Mouse (Mus musculus) left cerebral cortex, adult 8-10 months (tissue): Measurements from ENCODE around the gene Slc12a1. TPM values are rescaled to one million over a fixed set of nuclear protein-coding genes. Genes with fewer than 3 reads are reported as not detected.
A peak's percentile ranks its signal among the peaks of the same experiment; 100 is the strongest.
"Not testable (repeated sequence)": the region's sequence is repeated elsewhere in the genome, so short reads cannot be mapped to it uniquely, and the experiment has no call there.

Source experiments
- DNase-seq, 2 experiments: peaks; one replicate each; pipeline ENCODE4 v3.0.0; 2022; ENCODE audit warnings: low spot score in 2 of 2
- total RNA-seq, 4 experiments: library from RNA; stranded (reverse); gene quantifications; 2 replicates each; pipeline ENCODE4 v1.2.4; 2022

Slc12a1 gene
- total RNA-seq, result under 1 TPM in 2 of 4 experiments, not detected in 2; 0.07 to 0.16 TPM

DNA sequence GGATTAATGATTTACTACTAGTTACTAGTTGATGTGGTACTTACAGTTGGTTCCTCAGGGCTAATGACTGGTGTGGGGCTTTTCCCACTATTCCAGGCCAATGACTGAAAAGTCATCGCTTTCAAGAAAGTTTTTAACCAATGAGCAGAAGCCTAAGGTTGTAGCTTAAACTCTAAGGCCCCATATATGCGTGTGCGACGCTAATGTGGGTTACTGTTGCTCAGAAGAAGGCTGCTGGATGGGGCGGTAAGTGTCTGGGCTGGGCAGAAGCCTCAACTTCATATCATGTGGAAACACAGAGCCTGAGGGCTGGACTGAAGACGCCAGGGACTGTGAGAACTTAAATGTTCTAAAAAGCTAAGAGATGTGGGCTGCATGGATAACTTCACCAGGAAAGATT lies at the start of gene Slc12a1:
Slc12a1 (plus strand) TSS at position 118 of the 400 bp plus-strand sequence.
- no peak for DNase-seq

DNA sequence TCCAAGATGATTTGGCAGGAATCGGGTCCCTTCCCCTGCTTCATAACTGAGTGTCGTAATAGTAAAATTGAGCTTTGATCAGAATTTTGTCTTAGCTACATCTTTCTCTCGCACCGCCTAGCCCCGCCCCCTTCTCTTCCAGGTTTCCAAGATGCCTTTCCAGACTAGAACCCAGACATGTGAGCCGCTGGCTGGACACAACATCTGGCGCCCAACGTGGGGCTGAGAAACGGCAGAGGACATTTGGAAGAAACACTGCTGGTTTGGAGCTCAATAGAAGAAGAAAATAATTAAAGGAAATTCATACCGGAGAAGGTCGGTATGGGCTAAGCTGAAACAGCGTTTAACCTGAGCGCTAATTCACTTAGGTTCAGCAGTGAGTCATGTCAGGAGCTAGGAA lies 47.8 kb upstream of the Slc12a1 start:
- DNase-seq, result not testable (repeated sequence)

DNA sequence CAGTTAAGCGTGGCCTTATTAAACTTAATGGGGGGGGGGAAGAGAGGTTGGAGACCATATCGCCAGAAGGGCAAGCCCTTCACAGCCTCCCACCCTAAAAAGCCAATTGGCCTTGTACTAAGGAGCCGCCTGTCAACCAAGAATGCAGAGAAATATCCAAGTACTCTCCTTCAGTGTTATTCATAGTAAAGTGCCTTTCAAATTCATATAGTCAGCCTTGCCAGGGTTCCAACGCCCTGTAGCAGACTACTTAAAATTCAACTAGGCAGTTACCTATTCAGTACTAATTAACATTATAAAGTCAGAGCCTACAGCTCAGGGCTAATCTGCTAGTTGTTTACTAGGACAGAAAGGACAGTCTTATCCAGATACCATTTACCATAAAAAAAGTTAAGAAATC lies 45.8 kb upstream of the Slc12a1 start:
- not testable (repeated sequence) for DNase-seq

DNA sequence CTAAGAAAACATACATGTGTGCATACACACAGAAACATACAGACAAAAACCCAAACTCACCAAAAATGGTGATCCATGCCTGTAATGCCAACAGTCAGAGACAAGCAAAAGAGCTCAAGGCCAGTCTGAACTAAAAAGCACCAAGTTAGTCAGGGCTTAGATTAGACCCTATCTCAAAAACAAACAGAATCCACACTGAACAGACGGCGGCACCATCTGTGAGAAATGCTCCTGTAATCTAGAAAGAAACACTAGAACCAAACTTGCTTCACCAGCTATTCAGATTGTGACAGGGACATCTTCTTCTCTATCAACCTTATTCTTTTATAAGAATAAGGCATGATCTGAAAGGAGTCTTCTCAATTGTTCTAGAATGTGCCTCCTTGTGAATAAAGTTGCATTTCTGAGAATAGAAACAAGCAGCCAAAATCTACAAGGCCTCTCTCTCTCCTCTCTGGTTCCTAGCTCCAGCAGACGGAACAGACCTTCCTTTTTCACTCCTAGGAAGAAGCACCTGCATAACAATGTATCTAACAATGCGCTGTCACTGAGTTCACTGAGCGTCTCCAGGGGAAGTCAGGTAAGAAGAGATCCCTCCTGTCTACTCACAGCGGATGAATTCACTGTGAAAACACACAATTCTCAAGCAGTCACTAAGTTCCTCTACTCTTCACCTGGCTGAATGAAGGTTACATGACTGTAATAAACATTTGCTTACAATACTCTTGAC lies 32.8 kb upstream of the Slc12a1 start:
- DNase-seq, result peak in 1 of 2 experiments; percentile 25

DNA sequence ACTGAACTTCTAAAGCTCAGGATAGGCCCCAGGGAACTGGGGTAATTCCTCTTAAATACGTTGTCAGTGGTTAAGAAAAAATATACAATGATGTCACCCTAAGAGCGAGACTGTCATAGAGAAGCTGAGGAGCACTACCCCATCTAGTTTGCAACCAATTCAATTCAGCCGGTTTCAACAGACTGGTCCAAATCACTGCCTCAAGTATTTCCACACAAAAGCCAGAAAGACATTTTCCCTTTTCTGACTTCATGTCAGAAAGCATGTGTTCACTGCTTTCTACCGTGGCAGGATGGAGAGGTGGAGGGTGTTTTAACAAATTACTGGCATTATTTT lies 30.0 kb upstream of the Slc12a1 start:
- DNase-seq, result no peak

DNA sequence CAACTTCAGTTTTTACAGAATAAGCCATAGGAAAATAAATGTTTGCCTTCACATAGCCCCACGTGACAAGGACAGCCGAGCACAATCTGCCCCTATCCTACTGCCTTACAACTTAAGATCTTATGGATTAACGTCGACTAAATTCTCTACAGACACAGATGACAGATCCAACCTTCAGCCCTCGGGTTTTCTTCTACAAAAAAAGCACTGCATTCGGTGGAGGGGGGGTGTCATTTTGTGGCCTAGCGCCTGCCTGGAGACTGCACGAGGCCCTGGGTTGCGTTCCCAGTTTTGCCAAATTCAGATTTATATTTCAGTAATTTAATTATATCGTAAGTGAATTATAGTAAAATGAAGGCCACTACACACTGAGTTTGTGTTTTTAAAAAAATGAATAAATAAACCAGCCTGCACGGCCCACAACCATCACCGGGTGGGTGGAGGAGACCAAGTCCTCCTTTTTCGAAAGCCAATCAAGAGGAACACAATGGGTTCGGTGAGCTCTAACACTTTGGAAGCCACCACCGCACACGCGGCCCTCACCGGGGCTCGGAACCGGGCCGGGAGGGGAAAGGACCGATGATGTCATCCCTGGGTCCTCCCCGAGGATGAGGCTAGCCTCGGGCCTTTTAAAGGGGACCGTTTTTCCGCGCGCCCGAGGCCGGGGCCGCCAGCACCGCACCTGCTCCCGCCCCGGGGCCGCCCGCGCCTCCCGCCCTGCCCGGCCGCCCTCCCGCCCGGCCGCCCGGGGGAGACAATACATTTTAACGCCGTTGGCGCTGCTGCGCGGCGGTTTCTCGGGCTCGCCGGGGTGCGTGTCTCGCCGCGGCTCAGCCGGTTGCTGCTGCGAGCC lies 29.5 kb upstream of the Slc12a1 start:
- peak; percentile 45 to 47 for DNase-seq

DNA sequence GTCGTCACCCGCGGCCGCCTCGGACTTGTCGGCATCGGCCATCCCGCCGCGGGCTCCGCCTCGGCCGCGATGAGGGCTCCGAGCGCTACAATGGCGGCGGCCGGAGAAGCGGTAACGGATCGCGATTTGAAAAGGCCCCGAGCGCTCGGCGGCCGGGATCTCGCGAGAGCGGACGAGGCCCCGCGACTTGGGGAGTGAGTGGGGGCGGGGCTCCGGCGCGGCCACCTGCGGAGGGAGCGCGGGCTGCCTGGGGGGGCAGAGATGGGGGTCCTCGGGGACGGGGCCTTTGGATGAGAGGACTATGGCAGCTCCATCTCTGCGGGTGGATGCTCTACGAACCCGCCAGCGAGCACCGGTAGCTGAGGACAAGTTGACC lies 28.8 kb upstream of the Slc12a1 start, which contains the start of gene Myef2:
Myef2 (minus strand) TSS at position 185 of the 376 bp plus-strand sequence.
- DNase-seq, result peak; percentile 54

DNA sequence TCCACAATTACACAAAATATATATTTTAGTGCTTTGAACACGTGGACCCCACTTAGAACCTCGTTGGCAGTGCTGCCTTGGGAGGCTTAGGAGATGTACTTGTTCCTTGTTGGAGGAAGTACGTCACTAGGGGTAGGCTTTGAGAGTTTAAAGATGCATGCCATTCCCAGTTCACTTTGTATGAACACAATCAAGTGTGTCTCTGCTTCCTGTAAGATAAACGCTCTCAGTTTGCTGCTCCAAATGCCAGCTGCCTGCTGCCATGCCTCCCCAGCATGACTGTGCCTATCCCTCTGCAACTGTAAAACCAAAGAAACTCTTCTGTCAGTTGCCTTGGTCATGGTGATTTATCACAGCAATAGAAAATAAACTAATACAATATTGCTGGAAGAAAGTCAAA lies 26.5 kb upstream of the Slc12a1 start:
- no peak for DNase-seq

DNA sequence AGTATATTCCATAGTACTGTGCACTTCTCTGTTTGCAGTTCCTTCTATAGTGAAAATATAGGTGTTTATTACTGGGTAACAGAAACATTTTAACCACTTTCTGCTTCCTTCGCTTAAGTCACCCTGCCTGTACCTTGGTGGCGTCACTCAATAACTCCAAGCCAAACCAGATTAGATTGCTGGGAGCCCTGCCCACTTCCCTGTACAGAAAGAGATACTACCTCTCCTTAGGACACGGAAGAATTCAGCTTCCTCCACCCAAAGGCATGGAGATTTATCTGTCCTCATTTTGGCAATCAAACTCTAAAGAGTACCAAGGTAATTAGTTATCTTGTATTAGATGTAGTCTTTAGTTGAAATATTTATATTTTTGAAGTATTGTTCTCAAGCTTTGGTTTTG lies 25.5 kb upstream of the Slc12a1 start:
- DNase-seq, result no peak

DNA sequence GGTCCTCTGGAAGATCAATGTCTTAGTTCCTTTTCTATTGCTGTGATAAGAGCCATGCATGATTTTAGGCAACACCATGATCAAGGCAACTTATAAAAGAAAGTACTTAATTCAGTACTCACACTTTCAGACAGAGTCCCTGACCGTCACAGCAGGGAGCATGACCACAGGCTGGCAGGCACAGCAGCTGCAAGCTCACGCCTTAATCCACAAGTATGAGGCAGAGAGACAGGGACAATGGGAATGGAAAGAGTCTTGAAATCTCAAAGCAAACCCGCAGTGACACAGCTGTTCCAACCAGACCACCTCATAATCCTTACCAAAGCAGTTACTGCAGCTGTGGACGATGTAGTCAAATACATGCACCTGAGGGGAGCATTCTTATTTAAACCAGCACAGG lies 18.2 kb upstream of the Slc12a1 start:
- no peak for DNase-seq

DNA sequence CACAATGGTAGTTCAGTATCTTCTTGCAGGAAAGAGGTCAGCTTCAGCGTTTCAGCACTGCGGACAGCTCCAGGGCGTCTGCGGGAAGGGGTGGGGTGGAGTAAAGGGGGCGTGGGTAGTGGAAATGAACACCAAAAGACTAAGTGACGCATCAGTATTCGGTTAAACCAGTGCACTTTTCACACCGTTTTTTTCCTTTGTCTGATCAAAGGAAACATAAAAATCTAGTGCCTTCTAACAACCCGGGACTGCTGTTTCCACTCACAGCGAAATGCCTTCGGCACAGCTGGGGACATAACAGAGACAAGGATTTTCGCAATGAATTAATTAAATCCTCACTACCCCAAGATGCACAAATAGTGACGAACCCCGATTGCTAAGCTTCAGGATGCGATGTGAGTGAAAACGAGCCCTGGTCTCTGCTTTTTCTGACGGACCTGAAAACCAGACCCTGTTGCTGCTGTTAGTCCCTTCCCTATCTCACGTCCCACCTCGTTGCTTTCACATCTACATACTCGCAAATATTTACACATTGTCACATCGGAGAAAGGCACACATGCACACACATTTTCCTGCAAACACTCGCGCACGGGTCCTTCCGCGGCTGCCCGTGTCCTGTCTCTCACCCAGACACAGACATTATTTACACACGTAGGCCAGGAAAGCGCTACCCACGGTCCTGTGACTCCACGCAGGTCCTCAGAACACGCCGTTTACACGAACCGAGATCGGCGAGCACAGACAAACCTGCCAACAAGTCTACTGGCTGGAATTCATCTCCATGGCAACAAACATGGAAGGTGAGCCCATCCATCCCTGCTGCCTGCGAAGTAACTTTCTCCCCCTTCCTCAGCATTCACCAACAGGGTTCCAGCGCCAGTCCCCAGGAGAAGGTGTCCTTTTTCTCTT lies 16.1 kb upstream of the Slc12a1 start, which contains the start of gene Ctxn2:
Ctxn2 (plus strand) TSS at position 790 of the 909 bp plus-strand sequence.
- peak; percentile 48 to 54 for DNase-seq

DNA sequence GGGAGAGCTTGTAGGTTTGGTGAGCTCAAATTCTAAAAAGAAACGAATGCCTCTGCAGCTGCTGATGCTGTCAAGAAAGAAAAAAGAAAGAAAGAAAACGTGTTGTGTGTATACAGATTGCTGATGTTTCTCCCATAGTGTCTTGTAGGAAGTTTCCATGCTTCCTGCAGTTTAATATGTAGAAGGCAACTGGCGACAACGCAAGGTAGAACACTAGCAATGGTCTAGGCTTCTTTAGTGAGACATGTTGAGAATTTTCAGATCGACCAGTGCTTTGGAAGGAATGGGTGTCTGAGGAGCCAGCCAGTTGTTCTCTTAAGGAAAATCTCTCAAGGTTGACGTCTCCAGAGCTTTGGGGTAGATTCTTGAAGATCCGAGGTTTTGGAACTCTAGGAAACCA lies 15.5 kb upstream of the Slc12a1 start:
- no peak for DNase-seq

DNA sequence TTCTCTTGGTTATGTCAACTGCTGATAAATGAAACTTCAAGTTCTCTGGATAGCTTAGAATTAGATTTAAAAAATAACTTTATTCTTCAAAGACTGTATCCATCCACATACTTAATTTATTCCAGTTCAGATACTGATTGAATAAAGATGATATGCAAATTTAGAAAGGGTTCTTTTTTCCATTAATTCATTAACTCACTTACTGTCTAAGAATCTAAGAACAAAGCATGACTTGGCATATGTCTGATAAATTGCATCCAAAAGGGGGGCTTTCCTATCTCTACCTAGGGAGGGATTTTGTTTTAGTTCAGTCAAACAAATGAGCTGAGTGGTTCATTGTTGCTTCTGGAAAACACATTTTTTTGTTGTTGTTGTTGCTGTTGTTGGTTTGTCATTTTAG lies 10.0 kb upstream of the Slc12a1 start:
- DNase-seq, result no peak

DNA sequence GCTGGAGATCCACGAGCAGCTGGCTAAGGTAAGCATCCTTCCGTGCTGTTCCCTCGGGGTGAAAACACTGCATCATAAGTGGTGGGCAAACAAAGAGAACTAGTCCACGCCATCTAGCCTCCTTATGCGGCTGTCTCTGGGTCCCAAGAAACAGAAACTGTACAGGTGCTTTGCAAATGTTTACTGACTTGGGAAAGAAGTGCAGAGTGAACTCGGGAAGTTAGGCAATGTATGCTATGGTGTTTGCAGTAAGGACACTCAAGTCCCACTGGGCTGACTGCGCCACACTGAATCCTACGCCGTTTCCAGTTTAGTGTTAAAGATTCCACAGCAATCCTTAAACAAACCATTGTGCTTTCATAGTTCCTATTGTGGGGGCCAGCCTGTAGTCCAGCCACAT lies 2.0 kb downstream of the Slc12a1 start:
- DNase-seq, result no peak

DNA sequence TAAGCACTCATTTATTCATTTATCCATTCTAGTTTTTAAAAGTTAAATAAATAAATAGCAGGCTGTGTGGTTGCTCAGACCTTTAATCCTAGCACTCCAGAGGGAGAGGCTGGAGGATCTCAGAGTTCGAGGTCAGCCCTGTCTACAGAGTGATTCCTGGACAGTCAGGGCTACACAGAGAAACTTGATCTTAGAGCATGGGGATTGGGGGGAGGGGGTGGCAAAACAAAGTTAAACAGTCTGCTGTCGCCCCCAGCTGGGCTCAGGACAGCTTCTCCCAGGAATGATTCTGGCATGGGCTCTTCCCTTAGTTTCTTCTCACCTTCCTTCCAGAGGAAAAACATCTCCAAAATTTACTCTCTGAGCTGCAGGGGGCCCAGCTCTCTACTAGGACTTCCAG lies 3.2 kb downstream of the Slc12a1 start:
- DNase-seq, result no peak

DNA sequence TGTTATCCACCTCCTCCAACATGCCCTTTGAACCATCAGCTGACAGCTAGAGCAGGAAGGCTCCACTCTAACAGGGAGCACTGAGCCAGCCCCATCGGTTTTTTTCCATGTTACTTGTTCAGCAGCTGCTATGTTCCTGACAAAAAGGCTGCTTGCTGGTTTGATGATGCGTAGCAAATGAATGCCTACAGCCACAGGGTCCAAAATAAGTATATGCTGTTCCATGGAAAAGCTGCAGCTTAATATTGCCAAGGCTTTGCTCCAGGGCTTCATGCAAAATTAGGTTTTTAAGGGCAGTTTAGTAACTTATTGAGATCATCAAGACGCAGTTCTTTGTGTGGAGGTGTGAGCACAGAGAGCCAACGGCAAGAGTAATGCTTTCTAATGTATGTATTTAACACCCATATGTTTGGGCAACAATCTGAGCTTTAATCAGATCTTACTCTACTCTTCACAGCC lies 9.7 kb downstream of the Slc12a1 start:
- DNase-seq, result no peak

DNA sequence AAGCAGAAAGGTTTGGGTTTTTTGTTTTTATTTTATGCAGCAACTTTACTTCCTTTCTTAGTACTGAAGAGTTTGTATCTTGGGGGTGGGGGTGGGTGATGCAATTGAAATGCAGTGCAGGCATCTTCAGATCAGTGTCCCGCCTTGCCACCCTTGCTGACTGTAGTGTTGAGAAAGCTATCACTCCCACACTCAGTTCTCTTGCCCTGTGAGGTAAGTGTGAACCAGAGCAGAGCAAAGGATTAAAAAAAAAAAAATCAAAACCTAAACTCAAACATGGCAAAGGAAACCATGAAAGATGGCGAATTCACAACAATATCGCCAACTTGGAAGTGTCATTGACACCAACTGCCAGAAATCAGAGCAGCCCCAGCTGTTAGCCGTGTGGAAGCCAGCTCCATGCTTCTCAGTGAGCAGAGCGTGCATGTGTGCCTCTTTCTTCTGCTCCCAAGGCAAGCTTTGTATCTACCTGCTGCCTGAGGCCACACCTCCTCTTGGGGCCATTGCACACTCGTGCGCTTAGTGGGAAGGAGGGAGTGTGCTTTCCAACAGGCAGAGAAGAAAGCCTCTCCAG lies 26.0 kb downstream of the Slc12a1 start:
- peak in 1 of 2 experiments; percentile 15 for DNase-seq

DNA sequence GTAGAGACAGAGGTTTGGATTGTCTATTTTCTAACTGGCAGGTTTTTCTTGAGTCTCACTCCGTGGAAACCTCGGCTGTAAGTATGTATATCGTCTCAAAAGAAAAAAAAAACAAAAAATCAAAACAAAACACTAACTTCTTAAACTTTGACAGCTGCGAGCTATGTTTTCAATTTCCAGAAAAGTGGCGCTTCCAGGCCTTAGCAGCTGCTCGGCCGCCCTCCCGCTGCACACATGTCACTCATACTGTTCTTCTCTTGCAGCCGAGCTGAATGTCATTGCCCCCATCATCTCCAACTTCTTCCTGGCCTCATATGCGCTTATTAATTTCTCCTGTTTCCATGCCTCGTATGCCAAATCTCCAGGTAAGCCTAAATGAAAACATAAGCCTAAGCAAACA lies 35.6 kb downstream of the Slc12a1 start:
- no peak for DNase-seq

DNA sequence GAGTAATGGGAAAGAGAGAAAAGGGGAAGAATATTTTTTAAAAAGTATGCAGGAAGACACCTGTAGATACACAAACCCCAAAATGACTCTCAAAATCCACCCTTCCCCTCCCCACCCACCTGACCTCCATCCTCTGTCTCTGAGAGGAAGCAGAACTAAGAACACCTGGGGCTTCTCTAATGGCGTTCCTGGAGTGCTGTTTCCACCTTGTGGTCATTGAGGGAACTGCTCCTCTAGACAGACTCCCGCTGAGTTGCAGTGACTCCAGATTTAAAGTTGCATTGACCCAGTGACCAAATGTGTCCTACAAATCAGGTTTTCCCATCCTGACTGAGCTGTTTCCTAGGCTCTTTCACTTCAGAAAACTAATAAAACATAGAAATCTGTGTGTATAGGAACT lies 36.9 kb downstream of the Slc12a1 start:
- peak; percentile 12 to 15 for DNase-seq

DNA sequence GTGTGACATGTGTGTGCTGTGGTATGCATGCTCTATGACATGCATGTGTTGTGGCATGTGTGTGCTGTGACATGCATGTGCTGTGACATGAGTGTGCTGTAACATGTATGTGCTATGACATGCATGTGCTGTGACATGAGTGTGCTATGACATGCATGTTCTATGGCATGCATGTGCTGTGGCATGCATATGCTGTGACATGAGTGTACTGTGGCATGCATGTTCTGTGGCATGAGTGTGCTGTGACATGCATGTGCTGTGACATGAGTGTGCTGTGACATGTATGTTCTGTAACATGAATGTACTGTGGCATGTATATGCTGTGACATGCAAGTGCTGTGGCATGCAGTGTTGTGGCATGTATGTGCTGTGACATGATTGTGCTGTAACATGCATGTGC lies 40.6 kb downstream of the Slc12a1 start:
- DNase-seq, result no peak

DNA sequence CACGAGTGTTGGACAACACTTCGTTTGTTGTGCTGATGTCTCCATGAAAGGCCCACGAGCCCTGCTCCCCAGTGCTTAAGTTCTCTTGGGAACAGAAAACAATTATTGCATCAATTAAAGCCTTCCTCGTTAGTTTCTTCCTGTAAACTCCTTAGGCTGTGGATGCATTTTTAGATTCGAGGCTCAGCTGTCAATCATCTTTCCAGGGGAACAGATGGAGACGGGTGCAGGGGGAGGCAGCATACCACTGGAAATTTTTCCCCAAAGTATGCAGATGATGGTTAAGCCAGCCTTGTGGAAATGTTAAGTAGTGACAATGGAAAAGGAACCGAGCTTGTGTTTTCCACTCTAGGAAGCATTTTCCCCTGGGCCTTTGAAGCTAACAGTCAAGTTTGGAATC lies 44.5 kb downstream of the Slc12a1 start:
- DNase-seq, result no peak
